Mouse (Mus musculus) left cerebral cortex, postnatal 36 days (tissue): ENCODE measurements at regions not wholly inside any gene's neighbourhood (a gene's known extent, or its start where the extent isn't known, plus 50 kb on each side); places are given as distances from the start of the nearest gene placed in this dataset.

Experiments
- DNase-seq, 2 experiments: peaks; one replicate each; pipeline ENCODE4 v3.0.0; 2021 to 2022; ENCODE audit warnings: low spot score in 2 of 2, mixed read lengths in 1 of 2
- intact Hi-C: fragments of 180-260 bp; cut with DNase I; formaldehyde crosslinking; loops from one replicate; pipeline ENCODE4 v1.15.1; 2025

DNA sequence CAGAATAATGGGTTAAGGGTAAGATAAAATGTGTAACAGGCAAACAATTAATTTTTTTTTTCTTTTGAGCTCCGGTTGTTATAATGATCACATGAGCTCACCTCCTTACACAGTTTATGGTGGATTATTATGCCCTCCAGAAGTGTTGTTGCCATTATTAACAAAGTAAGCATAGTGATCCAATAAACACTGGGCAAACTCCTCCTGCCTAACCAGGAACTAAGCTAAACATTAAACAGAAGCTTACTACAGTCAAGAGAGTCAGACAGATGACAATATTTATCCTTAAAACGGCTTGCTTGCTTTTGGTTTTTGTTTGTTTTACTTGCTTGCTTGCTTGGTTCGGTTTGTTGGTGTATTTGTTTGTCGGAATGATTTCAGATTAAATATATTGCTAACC lies 153.3 kb upstream of the Tmc1 start:
- DNase-seq: no peak
- intact Hi-C loops: no loop called here

GRCm38 (mm10) chr19:21106766-21107165 lies 152.8 kb upstream of the Tmc1 start:
- intact Hi-C loops: no loop called here
- DNase-seq: no peak

DNA sequence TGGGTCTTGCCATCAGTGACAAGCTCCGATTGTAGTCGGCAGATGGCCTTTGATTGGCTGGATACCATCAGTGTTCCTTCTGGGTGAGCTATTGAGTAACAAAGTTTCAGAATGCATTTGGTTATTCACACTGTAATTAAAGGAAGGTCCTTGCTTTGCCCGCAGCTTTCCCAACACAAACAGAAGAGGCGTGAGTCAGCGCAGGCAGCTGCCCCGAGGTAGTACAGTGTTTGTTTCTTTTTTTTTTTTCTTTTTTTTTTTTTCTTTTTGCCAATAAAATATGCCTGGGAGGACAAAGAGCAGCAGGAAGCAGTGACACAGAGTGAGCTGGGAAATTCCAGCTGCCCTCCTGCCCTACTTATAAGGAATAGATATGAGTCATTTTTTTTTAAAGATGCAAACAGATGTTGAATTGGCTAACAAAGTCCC lies 152.3 kb upstream of the Tmc1 start:
- intact Hi-C loops: no loop called here
- DNase-seq: no peak

DNA sequence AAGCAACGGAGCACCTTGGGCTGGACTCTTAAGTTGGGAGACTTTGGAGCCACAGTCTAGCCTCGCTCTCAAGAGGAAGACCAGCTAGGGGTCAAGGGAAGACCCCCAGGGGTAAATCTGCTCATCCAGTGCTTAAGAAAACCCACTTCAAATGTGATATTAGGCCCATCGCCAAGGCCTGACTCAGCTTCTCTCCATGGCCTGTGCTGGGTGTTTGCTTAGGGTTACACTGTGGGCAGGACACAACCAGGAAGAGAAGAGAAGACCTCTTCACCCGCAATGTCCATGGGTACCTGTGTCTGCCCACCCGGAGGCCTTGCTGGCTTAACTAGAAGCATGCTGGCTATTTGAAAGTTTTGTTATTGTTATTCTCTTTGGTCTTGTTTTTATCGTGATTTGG lies 151.0 kb upstream of the Tmc1 start:
- DNase-seq: no peak
- intact Hi-C loops: no loop called here

DNA sequence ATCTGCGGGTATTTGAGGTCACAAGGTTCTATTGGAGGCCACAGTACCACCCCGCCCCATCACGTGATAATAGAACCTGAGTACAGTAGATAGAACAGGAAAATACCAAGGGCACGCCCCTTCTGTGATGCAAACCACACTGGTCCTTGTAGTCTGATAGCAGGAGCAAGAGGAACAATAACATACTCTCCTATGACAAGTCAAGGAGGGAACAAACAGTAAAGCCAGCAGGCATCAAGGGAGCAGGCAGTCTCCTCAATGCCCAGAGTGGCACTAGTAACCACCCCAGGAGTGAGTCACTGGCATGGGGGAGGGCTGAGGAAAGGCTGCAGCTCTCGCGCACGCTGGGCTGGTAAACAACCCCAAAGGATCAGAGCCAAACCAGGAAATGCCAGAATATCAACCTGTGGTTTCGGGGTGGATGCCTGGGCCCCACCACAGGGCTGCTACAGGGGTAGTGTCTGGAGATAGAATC lies 150.5 kb upstream of the Tmc1 start:
- no peak for DNase-seq
- intact Hi-C loops: no loop called here

DNA sequence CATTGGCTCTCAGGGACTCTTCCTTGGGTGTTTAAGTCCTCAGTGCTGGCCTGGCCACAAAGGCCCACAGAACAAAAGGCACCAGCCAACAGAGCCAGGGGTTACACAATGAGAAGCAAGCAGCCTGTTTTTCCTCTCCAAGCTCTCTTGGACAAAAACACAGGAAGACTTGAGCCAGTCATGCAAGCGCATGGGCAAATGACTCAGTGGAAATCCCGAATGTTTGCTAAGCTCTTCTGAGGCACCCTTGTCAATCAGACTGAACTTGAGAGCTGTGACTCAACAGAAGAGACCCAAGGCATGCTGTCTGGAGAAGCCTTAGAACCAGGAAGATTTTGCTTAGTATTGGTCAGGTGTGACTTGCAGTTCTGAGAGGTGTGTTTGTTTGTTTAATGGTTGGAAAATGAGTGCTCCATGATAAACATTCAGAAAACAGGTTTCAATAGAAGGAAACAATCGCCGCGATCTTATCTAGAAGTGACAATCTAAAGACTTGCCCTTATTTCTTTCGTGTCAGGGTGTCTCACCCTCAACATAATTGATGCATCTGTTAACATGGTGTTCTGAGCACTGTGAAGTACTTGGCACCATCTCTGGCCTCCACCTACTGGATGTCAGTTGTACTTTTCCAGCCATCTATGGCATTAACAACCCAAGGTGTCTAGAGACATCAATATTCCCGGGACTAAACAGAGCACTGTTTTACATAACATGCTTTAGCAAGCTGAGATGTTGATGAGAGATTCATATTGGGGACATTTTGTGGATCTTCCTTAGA lies 124.0 kb upstream of the Tmc1 start:
- no peak for DNase-seq
- intact Hi-C loops: no loop called here

DNA sequence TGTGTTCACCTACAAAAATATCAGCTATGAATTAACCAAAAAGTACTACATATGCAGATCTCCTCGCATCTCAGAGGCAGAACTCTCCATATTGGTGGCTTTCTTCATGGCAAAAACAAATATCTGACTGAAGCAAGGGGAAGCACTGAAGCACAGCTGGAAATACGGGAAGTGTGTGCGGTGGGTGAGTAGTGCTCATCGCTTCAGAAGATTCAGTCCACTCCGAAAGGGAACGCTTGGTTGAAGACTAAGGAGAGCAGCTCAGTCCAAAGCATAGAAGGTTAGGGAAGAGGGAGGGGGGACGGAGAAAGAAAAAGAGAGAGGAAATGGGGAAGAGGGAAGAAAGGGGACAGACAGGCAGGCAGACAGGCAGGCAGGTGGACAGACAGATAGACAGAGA lies 114.4 kb upstream of the Tmc1 start:
- DNase-seq: no peak
- intact Hi-C loops: no loop called here

DNA sequence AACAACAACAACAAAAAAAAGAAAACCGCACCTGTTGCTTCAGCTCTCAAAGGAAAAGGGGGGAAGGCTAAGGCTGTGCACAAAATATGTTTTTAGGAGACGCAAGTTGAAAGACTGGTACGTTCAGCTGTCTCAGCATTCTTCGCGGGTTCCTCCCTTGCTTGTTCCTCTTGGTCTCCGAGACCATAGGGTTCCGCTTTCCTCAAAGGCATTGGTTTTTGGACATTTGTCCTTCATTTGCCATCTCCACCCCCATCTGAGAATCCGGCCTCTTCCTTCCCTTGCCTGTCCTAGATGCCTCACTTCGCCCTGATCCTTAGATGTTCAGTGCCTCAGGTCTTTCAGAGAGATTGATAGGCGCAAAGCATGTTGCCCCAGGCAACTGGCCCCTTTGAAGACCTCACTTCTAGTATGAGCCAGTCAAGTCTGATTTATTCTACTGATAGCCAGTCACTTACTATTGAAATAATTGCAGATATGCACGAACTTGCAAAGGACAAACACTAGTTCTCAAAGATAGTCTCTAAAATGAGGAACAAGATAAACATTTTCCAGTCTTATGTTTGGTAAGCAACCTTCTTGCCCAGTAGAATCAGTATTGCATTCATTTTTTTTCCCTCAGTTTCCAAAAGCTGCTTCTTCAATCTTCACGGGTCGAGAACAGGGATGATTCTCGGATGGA lies 112.6 kb upstream of the Tmc1 start:
- DNase-seq: no peak
- intact Hi-C loops: no loop called here

GRCm38 (mm10) chr19:21064902-21065301 lies 110.9 kb upstream of the Tmc1 start:
- intact Hi-C loops: no loop called here
- DNase-seq: peak in 1 of 2 experiments; percentile 26

DNA sequence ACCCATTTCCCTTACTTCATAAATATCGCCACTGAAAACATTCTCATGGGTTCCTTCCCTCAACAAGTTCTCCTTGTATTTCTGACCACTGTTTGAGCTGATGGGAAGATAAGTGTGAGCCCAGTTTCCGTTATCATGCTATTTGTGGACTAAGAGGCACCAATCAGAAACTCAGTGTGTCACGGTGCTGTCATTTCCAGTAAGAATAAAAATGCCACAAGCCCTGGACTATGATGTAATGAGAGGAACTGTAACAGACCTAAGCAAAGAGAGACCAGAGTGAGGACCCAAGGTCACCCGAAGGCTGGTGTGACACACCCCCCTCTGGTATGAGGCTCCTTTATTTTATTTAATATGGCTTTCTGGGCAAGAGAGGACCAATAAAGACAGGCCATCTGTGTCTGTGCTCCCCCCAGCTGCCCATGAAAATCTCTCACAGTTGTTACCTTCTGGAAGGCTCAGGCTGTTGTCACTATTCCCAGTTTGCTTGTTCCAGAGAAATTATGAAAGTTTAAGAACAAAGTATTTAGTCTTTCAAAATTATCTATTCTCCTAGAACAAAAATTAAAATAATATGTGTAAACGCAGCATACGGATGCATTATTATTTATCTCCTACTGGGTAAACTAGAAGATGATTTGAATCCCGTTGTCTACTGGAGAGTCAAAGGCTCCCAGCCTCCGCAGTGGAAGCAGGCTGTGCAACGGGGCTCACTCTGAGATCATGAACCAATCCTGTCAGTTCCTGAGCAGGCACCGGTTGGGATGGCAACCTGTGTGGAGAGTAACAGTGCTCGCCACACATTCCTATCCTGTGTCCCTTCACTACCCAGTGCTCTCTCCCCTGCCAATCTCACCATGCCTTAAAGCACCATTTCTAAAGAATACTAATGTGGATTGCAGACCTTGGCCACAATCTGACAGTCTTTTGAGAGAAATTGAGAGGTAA lies 99.9 kb upstream of the Tmc1 start:
- intact Hi-C loops: no loop called here
- DNase-seq: no peak

- intact Hi-C loops: no loop called here
- no peak for DNase-seq
Observed at GRCm38 (mm10) chr19:21052771-21053170, 98.8 kb upstream of the Tmc1 start.

- intact Hi-C loops: no loop called here
- no peak for DNase-seq
Observed at GRCm38 (mm10) chr19:21051872-21052271, 97.9 kb upstream of the Tmc1 start.

DNA sequence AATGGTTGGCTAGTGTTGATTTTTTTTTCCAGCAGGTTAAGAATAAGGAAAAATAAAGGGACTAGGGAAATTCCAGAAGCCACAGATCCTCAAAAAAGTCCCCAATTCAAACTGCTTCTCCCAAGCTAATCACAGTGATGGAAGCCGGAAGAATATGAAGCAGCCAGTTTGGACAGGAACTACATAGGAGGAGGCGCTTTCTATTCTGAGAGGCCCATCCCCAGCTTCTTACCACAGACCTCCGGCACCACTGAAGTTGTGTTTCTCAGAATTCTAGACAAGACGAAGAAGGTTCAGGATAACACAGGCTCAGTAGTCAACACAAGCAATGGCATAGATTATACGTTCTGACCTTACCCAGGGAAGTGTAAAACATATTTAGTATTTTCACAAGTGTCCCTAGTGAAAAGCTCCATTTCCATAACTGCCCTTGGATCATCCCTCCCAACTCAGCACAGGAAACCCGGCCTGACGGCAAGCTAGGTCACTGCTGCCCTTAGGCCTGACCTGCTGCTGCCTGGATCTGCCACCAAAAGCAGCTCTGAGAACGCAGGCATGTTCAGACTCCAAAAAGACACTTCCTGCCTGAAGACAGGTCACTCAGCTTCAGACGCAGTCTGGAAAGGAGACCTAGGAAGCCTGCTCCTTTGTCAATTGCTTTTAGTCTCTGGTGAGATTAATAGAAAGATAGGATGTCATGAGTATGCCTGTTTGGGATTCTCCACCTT lies 97.2 kb upstream of the Tmc1 start:
- intact Hi-C loops: no loop called here
- DNase-seq: no peak

DNA sequence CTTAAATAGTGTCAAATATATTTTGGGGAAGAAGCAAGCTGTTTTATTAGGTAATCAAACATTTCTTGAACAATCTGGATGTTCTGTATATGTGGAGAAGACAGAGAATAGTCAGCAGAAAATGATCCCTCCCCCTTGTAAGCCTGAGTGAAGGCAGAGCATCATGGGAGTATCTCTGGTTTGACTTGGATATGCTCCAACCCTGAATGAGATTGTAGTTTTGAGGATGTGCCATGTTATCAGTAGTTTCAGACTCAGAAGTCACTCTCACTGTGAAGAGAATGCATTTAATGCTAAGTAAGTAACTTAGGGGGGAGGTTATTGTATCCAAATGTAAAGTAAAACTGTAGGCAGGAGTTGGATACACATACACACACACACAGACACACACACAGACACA lies 95.3 kb upstream of the Tmc1 start:
- intact Hi-C loops: loop anchor here (2.0 kb wide), 1 partner anchor 70 kb away; no protein-coding TSS in a partner anchor
- no peak for DNase-seq

- DNase-seq: no peak
Observed at GRCm38 (mm10) chr19:21045565-21045964, 91.6 kb upstream of the Tmc1 start.

DNA sequence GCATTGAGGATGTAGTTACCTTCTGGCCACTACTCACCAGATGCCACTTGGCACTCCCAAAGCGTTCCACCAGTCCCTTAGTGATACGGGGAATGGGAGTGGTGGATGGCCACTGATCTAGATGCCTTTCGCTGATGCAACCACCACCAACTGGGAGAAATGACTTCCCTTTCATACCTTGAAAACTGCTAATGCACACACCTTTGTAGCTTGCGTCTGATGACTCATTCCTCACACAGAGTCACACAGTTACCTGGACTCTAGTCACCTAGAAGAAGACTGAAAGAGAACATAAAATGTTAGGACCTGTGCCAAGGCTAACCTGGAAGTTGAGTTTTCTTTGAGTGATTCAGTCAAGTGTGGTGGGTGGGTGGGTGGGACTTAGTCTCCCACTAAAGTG lies 90.0 kb upstream of the Tmc1 start:
- intact Hi-C loops: no loop called here
- DNase-seq: no peak

More at GRCm38 (mm10) chr19:21045565-21045964, 91.6 kb upstream of the Tmc1 start:
- intact Hi-C loops: no loop called here

DNA sequence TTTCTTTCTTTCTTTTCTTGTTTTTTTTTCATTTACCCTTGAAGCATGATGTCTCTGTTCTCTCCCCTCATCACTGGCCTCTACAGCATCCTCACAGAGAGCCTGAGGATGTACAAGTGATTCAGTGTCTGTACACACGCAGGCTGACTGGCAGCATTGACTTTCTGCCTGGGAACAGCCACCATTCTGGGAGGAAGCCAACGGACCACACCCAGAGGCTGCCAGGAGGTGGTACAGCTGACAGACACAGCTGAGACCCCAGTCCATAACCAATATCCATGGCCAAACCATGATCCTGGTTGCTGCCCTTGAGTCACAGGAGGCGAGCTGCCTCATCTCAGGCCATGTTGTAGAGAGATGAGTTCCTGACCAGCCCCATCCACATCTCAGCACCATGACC lies 88.5 kb upstream of the Tmc1 start:
- intact Hi-C loops: no loop called here
- no peak for DNase-seq

- DNase-seq: peak in 1 of 2 experiments; percentile 21
- intact Hi-C loops: loop anchor here (2.0 to 5.0 kb wide), 2 partner anchors 235 to 525 kb away; partner anchors contain the start of gene Zfand5
Observed at GRCm38 (mm10) chr19:21037448-21038077, 83.6 kb upstream of the Tmc1 start.
